Mouse (Mus musculus): ENCODE data around the gene Veph1. TPM values are rescaled to one million over a fixed set of nuclear protein-coding genes. Genes with fewer than 3 reads are reported as not detected.

Gene Veph1
- polyA plus RNA-seq, 1 experiment from 2014 or later, result not detected

- no peak for DNase-seq (ENCODE audit: low spot score)
Observed at GRCm38 (mm10) chr3:66102599-66102932, 194.1 kb downstream of the Veph1 start.

- DNase-seq (ENCODE audit: low spot score), result no peak
Observed at GRCm38 (mm10) chr3:66101809-66102598, 194.6 kb downstream of the Veph1 start.

GRCm38 (mm10) chr3:66101074-66101473 is 195.6 kb downstream of the Veph1 start:
- DNase-seq (ENCODE audit: low spot score), result no peak

- DNase-seq (ENCODE audit: low spot score), result no peak
Observed at GRCm38 (mm10) chr3:66091746-66092145, 204.9 kb downstream of the Veph1 start.

GRCm38 (mm10) chr3:66087608-66088007 is 209.0 kb downstream of the Veph1 start:
- DNase-seq (ENCODE audit: low spot score), result no peak

GRCm38 (mm10) chr3:66083856-66084255 is 212.8 kb downstream of the Veph1 start:
- DNase-seq (ENCODE audit: low spot score), result no peak

GRCm38 (mm10) chr3:66083407-66083806 is 213.2 kb downstream of the Veph1 start:
- no peak for DNase-seq (ENCODE audit: low spot score)

GRCm38 (mm10) chr3:66082975-66083374 is 213.7 kb downstream of the Veph1 start:
- no peak for DNase-seq (ENCODE audit: low spot score)

- no peak for DNase-seq (ENCODE audit: low spot score)
Observed at GRCm38 (mm10) chr3:66081363-66081736, 215.3 kb downstream of the Veph1 start.

GRCm38 (mm10) chr3:66080631-66081362 is 215.8 kb downstream of the Veph1 start:
- DNase-seq (ENCODE audit: low spot score), result no peak

GRCm38 (mm10) chr3:66079886-66080285 is 216.8 kb downstream of the Veph1 start:
- no peak for DNase-seq (ENCODE audit: low spot score)

GRCm38 (mm10) chr3:66078898-66079537 is 217.6 kb downstream of the Veph1 start:
- DNase-seq (ENCODE audit: low spot score), result no peak

- no peak for DNase-seq (ENCODE audit: low spot score)
Observed at GRCm38 (mm10) chr3:66078026-66078721, 218.5 kb downstream of the Veph1 start.

GRCm38 (mm10) chr3:66070274-66070673 is 226.4 kb downstream of the Veph1 start:
- DNase-seq (ENCODE audit: low spot score), result no peak

GRCm38 (mm10) chr3:66063881-66064280 is 232.8 kb downstream of the Veph1 start:
- DNase-seq (ENCODE audit: low spot score), result no peak

GRCm38 (mm10) chr3:66056912-66057311 is 239.7 kb downstream of the Veph1 start:
- DNase-seq (ENCODE audit: low spot score), result no peak

- DNase-seq (ENCODE audit: low spot score), result no peak
Observed at GRCm38 (mm10) chr3:66055652-66056051, 241.0 kb downstream of the Veph1 start.

GRCm38 (mm10) chr3:66050092-66050886 is 246.3 kb downstream of the Veph1 start:
- no peak for DNase-seq (ENCODE audit: low spot score)

GRCm38 (mm10) chr3:66040857-66041494 is 255.7 kb downstream of the Veph1 start:
- no peak for DNase-seq (ENCODE audit: low spot score)

GRCm38 (mm10) chr3:66035226-66035625 is 261.4 kb downstream of the Veph1 start:
- no peak for DNase-seq (ENCODE audit: low spot score)

Measured in thymus, postnatal 0 days (tissue).